Mouse (Mus musculus): ENCODE data around the gene Ube2ql1.

- TF ChIP-seq POLR2A (IDR thresholded peaks at IDR 0.05; ENCODE audit: extremely low read depth, insufficient read depth, low read length): no peak
- no peak for TF ChIP-seq CTCF (IDR thresholded peaks at IDR 0.05; ENCODE audit: low read depth, low read length)
These were observed 7.1 kb downstream of the Ube2ql1 start for GRCm38 (mm10) chr13:69732636-69733035.

All from liver, adult 2 months (tissue).